Mouse (Mus musculus) left cerebral cortex, adult 2 months (tissue): ENCODE data around the gene Snrpn. TPM values are rescaled to one million over a fixed set of nuclear protein-coding genes. Genes with fewer than 3 reads are reported as not detected.
A peak's percentile ranks its signal among the peaks of the same experiment; 100 is the strongest.
"Not testable (repeated sequence)": the region's sequence is repeated elsewhere in the genome, so short reads cannot be mapped to it uniquely, and the experiment has no call there.

Source experiments
- DNase-seq, 2 experiments: peaks; one replicate each; pipeline ENCODE4 v3.0.0; 2021 to 2022; ENCODE audit warnings: low spot score in 2 of 2, mixed read lengths in 1 of 2; ENCODE audit errors: extremely low spot score in 1 of 2
- H3K27ac ChIP-seq: fragments of 200-600 bp; 2 replicates; pipeline ENCODE4 v1.8.1; 2022
- H3K4me3 ChIP-seq: fragments of 200-600 bp; 2 replicates; pipeline ENCODE4 v1.8.1; 2022
- CTCF ChIP-seq: fragments of 200-600 bp; IDR thresholded peaks from 2 replicates; pipeline ENCODE4 v1.8.1; 2022; ENCODE audit warnings: antibody characterized with exemption, mild to moderate bottlenecking, moderate library complexity
- intact Hi-C: fragments of 180-260 bp; cut with DNase I; formaldehyde crosslinking; loops from one replicate; pipeline ENCODE4 v1.15.1; 2025
- long read RNA-seq, 2 experiments: library from polyadenylated mRNA; stranded (forward); transcript quantifications; one replicate each; pipeline ENCODE4 v2.0.0; 2021; ENCODE audit warnings: borderline mapping rate in 2 of 2
- total RNA-seq, 2 experiments: library from RNA; stranded (reverse); gene quantifications; 2 replicates each; pipeline ENCODE4 v1.2.3; 2021

The Snrpn gene
- 100 to 1,000 TPM; 856 to 893 TPM for total RNA-seq
- long read RNA-seq, experiment 1, transcript Snrpn-201 (10 exons, 1,932 nt): major isoform, 881 of 1,042 reads
- long read RNA-seq, experiment 1, partial matches to known transcripts: 18 of 1,042 reads
- long read RNA-seq, experiment 1, other reads (novel, unspliced or antisense): 143 of 1,042 reads
- long read RNA-seq, experiment 2, transcript Snrpn-201 (10 exons, 1,932 nt): major isoform, 527 of 667 reads
- long read RNA-seq, experiment 2, partial matches to known transcripts: 27 of 667 reads
- long read RNA-seq, experiment 2, other reads (novel, unspliced or antisense): 113 of 667 reads

DNA sequence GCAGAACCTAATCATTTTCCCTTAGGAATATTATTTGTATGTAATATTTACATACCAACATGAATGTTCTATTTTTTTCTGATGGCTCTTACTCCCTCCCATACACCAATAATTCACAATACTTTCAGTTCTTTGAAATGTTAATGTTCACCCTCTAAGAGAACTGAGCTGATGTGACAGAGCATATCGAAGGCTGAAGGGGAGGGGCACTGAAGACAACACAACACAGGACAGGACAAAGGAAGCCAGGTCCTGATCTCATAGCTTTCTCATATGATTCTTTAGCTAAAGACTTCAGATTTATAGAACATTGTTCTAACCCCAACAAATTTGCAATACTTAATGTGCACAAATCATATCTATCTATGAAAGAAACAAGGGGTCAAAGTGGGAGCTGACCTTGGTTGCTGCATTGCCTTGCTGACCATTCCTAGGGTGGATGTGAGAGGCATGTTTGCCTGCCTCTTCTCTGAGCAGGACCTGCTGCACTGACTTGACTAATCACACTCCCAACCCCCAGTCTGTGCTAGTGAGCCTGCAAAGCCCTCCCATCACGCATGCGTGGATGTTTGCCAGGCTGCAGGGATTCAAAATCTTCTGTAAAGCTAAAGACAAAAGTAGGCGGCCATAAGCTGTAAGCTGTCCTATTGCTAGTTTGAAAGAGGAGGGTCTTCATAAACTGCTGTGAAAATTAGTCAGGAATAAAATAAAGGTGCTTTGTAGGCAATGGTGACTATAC is at the start of gene Snrpn:
Gene Snrpn (minus strand): TSS at position 478 of the 739 bp plus-strand sequence.
- peak in 1 of 2 experiments; percentile 13 for DNase-seq
- Histone ChIP-seq H3K27ac (no peak within 1 kb of the TSS), H3K4me3 (no peak within 1 kb of the TSS)
- intact Hi-C loops: no loop called here
- no peak for TF ChIP-seq CTCF

GRCm38 (mm10) chr7:60170250-60171185 is 30.5 kb upstream of the Snrpn start:
- DNase-seq: peak; percentile 24 to 27
- intact Hi-C loops: no loop called here
- no peak for TF ChIP-seq CTCF
- Histone ChIP-seq H3K27ac (no peak overlapping the region), H3K4me3 (no peak overlapping the region)

DNA sequence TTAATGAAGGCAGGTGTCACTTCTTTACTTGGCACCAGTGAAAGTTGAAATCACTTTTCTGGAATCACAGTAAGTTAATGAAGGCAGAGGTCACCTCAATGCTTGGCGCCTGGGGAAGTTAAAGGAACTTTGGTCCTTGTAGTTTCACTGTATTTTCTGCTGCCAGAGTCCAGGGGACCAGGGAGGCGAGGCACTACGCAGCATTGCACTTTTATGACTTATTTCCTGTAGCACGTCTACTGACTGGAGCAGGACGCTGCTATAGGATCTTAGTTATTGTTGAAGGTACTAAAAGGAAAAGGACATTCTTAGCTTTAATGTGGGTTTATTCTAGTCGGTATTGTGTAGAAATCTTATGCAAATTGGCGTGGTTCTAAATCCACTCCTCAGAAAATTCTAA is 14.7 kb downstream of the Snrpn start:
- no peak overlapping the region for H3K27ac ChIP-seq

GRCm38 (mm10) chr7:60123086-60123624 is 16.9 kb downstream of the Snrpn start:
- peak in 1 of 2 experiments; percentile 10 for DNase-seq
- H3K27ac ChIP-seq, intact Hi-C loops, H3K4me3 ChIP-seq: not testable (repeated sequence)

More for the DNA sequence above, 14.7 kb downstream of the Snrpn start:
- TF ChIP-seq CTCF: no peak
- H3K4me3 ChIP-seq: no peak overlapping the region
- intact Hi-C loops: no loop called here
- no peak for DNase-seq

DNA sequence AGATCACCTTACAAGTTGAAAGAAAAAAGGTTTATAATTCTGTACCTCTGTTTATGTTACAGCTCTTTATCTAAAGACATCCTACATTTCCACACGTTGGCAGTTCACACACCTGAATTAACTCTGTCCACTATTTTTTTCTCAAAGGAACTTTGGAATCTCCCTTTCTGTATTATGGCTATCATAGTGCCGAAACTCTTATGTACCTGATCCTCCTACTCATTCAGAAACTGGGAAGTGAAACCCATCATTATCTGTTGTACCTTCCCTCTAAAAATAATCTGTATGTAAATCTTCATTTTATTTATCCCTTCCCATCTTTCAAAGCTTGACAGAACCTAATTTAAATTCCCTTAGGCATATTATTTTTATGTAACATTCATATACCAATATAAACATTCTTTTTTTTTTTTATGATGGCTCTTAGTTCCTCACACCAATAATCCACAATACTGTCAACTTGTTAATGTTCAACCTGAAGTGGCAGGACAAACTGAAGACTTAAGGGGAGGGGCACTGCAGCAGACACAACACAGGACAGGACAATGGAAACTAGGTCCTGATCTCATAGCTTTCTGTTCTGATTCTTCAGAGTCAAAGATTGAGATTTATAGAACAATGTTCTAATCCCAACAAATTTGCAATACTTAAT is 17.5 kb downstream of the Snrpn start:
- TF ChIP-seq CTCF: no peak
- intact Hi-C loops: no loop called here
- no peak overlapping the region for H3K27ac ChIP-seq

GRCm38 (mm10) chr7:60097154-60097859 is 42.7 kb downstream of the Snrpn start:
- no peak overlapping the region for H3K27ac ChIP-seq
- no peak for DNase-seq
- TF ChIP-seq CTCF: no peak
- intact Hi-C loops: no loop called here
- H3K4me3 ChIP-seq: no peak overlapping the region

More for the DNA sequence above, 17.5 kb downstream of the Snrpn start:
- no peak for DNase-seq
- H3K4me3 ChIP-seq: no peak overlapping the region

- intact Hi-C loops: no loop called here
- Histone ChIP-seq H3K4me3 (no peak overlapping the region), H3K27ac (no peak overlapping the region)
- TF ChIP-seq CTCF: no peak
- DNase-seq: no peak
Measured at GRCm38 (mm10) chr7:60076301-60076700, 63.7 kb downstream of the Snrpn start.

DNA sequence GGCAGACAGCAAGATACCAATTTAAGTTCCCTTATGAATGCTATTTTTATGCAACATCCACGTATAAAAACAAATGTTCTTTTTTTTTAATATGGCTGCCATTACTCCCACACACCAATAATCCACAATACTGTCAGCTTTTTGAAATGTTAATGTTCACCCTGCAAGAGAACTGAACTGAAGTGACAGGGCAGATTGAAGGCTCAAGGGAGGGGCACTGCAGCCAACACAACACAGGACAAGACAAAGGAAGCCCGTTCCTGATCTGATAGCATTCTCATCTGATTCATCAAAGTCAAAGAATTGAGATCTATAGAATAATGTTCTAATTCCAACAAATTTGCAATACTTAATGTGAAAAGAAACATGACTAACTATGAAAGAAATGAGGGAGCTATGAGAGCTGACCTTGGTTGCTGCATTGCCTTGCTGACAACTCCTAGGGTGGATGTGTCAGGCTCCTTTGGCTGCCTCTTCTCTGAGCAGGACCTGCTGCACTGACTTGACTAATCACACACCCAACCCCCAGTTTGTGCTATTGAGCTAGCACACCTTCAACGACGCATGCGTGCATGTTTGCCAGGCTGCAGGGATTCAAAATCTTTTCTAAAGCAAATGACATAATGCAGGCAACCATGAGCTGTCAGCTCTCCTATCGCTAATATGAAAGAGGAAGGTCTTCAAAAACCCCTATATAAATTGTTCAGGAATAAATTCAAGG is 92.4 kb downstream of the Snrpn start:
- Histone ChIP-seq H3K27ac (no peak overlapping the region), H3K4me3 (peak overlapping the region; percentile 20)
- TF ChIP-seq CTCF: no peak
- peak; percentile 52 to 61 for DNase-seq
- intact Hi-C loops: no loop called here

DNA sequence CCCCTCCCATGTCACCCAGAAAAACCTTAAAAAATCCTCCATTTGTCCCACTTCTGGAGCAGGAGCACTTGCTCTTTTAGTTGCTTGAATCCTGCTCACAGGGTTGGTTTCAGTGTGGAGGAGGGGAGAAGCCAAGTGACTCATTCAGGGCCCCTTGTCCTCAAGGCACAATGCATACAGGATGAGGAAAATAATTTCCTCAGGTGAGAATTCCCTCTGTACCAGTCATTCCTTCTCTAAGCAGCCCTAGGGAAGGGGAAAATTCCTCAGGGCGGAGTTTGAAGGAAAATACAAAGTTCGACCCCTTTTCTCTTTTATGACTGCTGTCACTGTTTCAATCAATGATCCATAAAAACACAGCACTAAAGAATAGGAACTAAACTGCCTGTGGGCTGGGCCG is 126.8 kb downstream of the Snrpn start:
- no peak for DNase-seq
- H3K27ac ChIP-seq: no peak overlapping the region
- H3K4me3 ChIP-seq: no peak overlapping the region
- intact Hi-C loops: no loop called here
- no peak for TF ChIP-seq CTCF

GRCm38 (mm10) chr7:60007727-60008360 is 132.2 kb downstream of the Snrpn start:
- intact Hi-C loops: loop anchor here (5.0 kb wide), 1 partner anchor 234 kb away; no protein-coding TSS in a partner anchor
- TF ChIP-seq CTCF: peak; percentile 19; the same call in 1 of the 2 replicates
- H3K27ac ChIP-seq: no peak overlapping the region
- H3K4me3 ChIP-seq: no peak overlapping the region
- no peak for DNase-seq
